Mouse (Mus musculus) kidney, adult 2 months (tissue): Measurements from ENCODE around the gene Eif6. TPM values are rescaled to one million over a fixed set of nuclear protein-coding genes. Genes with fewer than 3 reads are reported as not detected.
A peak's percentile ranks its signal among the peaks of the same experiment; 100 is the strongest.

Experiments
- DNase-seq: peaks from one replicate; pipeline ENCODE4 v3.0.0; 2021
- H3K27ac ChIP-seq: fragments of 200-500 bp; 2 replicates; pipeline ENCODE4 v1.5.1; 2012; ENCODE audit warnings: low read depth, low read length, control low read depth, inconsistent platforms; ENCODE audit not compliant: insufficient read depth
- H3K27me3 ChIP-seq: fragments of 200-500 bp; replicated peaks from 2 replicates; pipeline ENCODE4 v1.6.1; 2012; ENCODE audit warnings: mild to moderate bottlenecking, moderate library complexity, low read length, inconsistent platforms; ENCODE audit not compliant: control insufficient read depth, insufficient read depth
- H3K36me3 ChIP-seq: fragments of 200-500 bp; 2 replicates; pipeline ENCODE4 v1.6.1; 2012; ENCODE audit warnings: mild to moderate bottlenecking, moderate library complexity, low read length, inconsistent platforms; ENCODE audit not compliant: control insufficient read depth, insufficient read depth
- H3K4me1 ChIP-seq: fragments of 200-500 bp; 2 replicates; pipeline ENCODE4 v1.6.1; 2011; ENCODE audit warnings: low read length; ENCODE audit not compliant: control insufficient read depth, insufficient read depth
- H3K4me3 ChIP-seq: fragments of 200-500 bp; 2 replicates; pipeline ENCODE4 v1.5.1; 2011; ENCODE audit warnings: mild to moderate bottlenecking, low read depth, low read length, control low read depth; ENCODE audit not compliant: insufficient read depth
- CTCF ChIP-seq: fragments of 200-500 bp; conservative IDR thresholded peaks from 2 replicates; pipeline ENCODE4 v1.5.1; 2011; ENCODE audit warnings: low read depth, mild to moderate bottlenecking, control low read depth, low read length, moderate library complexity, mixed read lengths; ENCODE audit not compliant: insufficient read depth, insufficient read length
- POLR2A ChIP-seq: fragments of 200-500 bp; IDR thresholded peaks from one replicate; pipeline ENCODE4 v1.6.1; 2011; ENCODE audit warnings: low read depth, low read length, control low read depth
- WGBS: fragments of 180-500 bp; shearing (Covaris S2); methylation state at CpG from one replicate; pipeline ENCODE4 v1.1.7; 2018; 5-methylcytosine and 5-hydroxymethylcytosine counted together
- polyA plus RNA-seq: library from polyadenylated mRNA; depleted of rRNA; stranded (reverse); fragments of >200 nt; gene quantifications from 2 replicates; pipeline ENCODE4 v1.2.3, GENCODE M21; 2012; rRNA removed

Gene Eif6
- 108 and 113 TPM in 2 replicates for polyA plus RNA-seq

GRCm38 (mm10) chr2:155826630-155827424 is at the start of gene Eif6:
Gene Eif6 (minus strand): TSS chr2:155826925.
- peak; percentile 94 for DNase-seq
- Histone ChIP-seq H3K27ac (peak within 1 kb of the TSS; percentile 84), H3K27me3 (no peaks in the 10 kb centered on the region), H3K36me3 (no peaks in the 10 kb centered on the region), H3K4me3 (peak within 1 kb of the TSS; percentile 85), H3K4me1 (no peaks in the 10 kb centered on the region; the same call in 1 of the 2 replicates)
- TF ChIP-seq POLR2A (no peak), CTCF (no peak)
- 3% methylated on average over 27 of the region's 27 CpGs for WGBS

- 62% methylated on average over 6 of the region's 6 CpGs for WGBS
- Histone ChIP-seq H3K4me3 (no peak overlapping the region), H3K36me3 (0 out of 2 replicates have a peak, but pooled peaks cover 2% of the 10 kb centered on the region), H3K27me3 (no peaks in the 10 kb centered on the region), H3K27ac (no peak overlapping the region), H3K4me1 (no peaks in the 10 kb centered on the region)
- no peak for TF ChIP-seq CTCF
- no peak for TF ChIP-seq POLR2A
- DNase-seq = no peak
Observed at GRCm38 (mm10) chr2:155873636-155874035, 46.9 kb upstream of the Eif6 start.

- no peak for TF ChIP-seq POLR2A
- no peak for TF ChIP-seq CTCF
- Histone ChIP-seq H3K27ac (no peak overlapping the region), H3K27me3 (no peaks in the 10 kb centered on the region), H3K4me1 (no peaks in the 10 kb centered on the region), H3K4me3 (no peak overlapping the region), H3K36me3 (0 out of 2 replicates have a peak, but pooled peaks cover 2% of the 10 kb centered on the region)
- DNase-seq = no peak
- 56% methylated on average over 10 of the region's 10 CpGs for WGBS
Observed at GRCm38 (mm10) chr2:155872930-155873507, 46.3 kb upstream of the Eif6 start.

GRCm38 (mm10) chr2:155872486-155872885 is 45.8 kb upstream of the Eif6 start:
- Histone ChIP-seq H3K27ac (no peak overlapping the region), H3K36me3 (0 out of 2 replicates have a peak, but pooled peaks cover 2% of the 10 kb centered on the region), H3K4me3 (no peak overlapping the region), H3K27me3 (no peaks in the 10 kb centered on the region), H3K4me1 (no peaks in the 10 kb centered on the region)
- WGBS = 79% methylated on average over 8 of the region's 8 CpGs
- no peak for TF ChIP-seq CTCF
- no peak for TF ChIP-seq POLR2A
- DNase-seq = no peak

- no peak for TF ChIP-seq CTCF
- no peak for TF ChIP-seq POLR2A
- WGBS = 70% methylated on average over 5 of the region's 5 CpGs
- Histone ChIP-seq H3K27me3 (no peaks in the 10 kb centered on the region), H3K4me3 (no peak overlapping the region), H3K4me1 (no peaks in the 10 kb centered on the region), H3K36me3 (no peaks in the 10 kb centered on the region), H3K27ac (no peak overlapping the region)
- no peak for DNase-seq
Observed at GRCm38 (mm10) chr2:155869772-155870171, 43.0 kb upstream of the Eif6 start.

GRCm38 (mm10) chr2:155868320-155868719 is 41.6 kb upstream of the Eif6 start:
- TF ChIP-seq POLR2A (no peak), CTCF (no peak)
- Histone ChIP-seq H3K4me1 (no peaks in the 10 kb centered on the region), H3K36me3 (no peaks in the 10 kb centered on the region), H3K27ac (no peak overlapping the region), H3K27me3 (no peaks in the 10 kb centered on the region), H3K4me3 (no peak overlapping the region)
- WGBS = 94% methylated on average over 8 of the region's 8 CpGs
- DNase-seq = no peak

- Histone ChIP-seq H3K4me3 (no peak overlapping the region), H3K4me1 (peaks cover 7% of the 10 kb centered on the region; the same call in 1 of the 2 replicates), H3K27me3 (no peaks in the 10 kb centered on the region), H3K36me3 (no peaks in the 10 kb centered on the region), H3K27ac (no peak overlapping the region)
- WGBS = 44% methylated on average over 11 of the region's 11 CpGs
- TF ChIP-seq CTCF = no peak
- TF ChIP-seq POLR2A = no peak
- DNase-seq = no peak
Observed at GRCm38 (mm10) chr2:155863301-155863867, 36.7 kb upstream of the Eif6 start.
